Mouse (Mus musculus) bone marrow, adult 2 months (tissue): ENCODE results near the gene Maml3. TPM values are rescaled to one million over a fixed set of nuclear protein-coding genes. Genes with fewer than 3 reads are reported as not detected.

ENCODE experiments used
- H3K27ac ChIP-seq: fragments of 200-500 bp; 2 replicates; pipeline ENCODE4 v1.5.1; 2012; ENCODE audit warnings: low read depth, mild to moderate bottlenecking, control low read depth, inconsistent platforms, low read length; ENCODE audit not compliant: control insufficient read depth, poor library complexity, insufficient read depth
- H3K4me1 ChIP-seq: fragments of 200-500 bp; 2 replicates; pipeline ENCODE4 v1.6.1; 2011; ENCODE audit warnings: low read length; ENCODE audit not compliant: control insufficient read depth, insufficient read depth
- H3K4me3 ChIP-seq: fragments of 200-500 bp; replicated peaks from 2 replicates; pipeline ENCODE3; 2011; ENCODE audit warnings: mild to moderate bottlenecking, low read depth, low read length, control low read depth; ENCODE audit not compliant: control insufficient read depth
- CTCF ChIP-seq: fragments of 200-500 bp; IDR thresholded peaks from 2 replicates; pipeline ENCODE4 v1.5.1; 2011; ENCODE audit warnings: low read length, control low read depth; ENCODE audit not compliant: control insufficient read depth, insufficient read depth
- POLR2A ChIP-seq: fragments of 200-500 bp; IDR thresholded peaks from 2 replicates; pipeline ENCODE4 v1.6.1; 2011; ENCODE audit warnings: low read depth, mild to moderate bottlenecking, control low read depth, low read length, borderline replicate concordance; ENCODE audit not compliant: control insufficient read depth
- WGBS: fragments of 180-500 bp; shearing (Covaris S2); methylation state at CpG from one replicate; pipeline ENCODE4 v1.1.7; 2018; 5-methylcytosine and 5-hydroxymethylcytosine counted together
- polyA plus RNA-seq: library from polyadenylated mRNA; stranded (reverse); fragments of >200 nt; gene quantifications from 2 replicates; pipeline ENCODE4 v1.2.4, GENCODE M21; 2011; ENCODE audit warnings: low replicate concordance; ENCODE audit not compliant: missing spikeins, insufficient read depth, insufficient read length

Gene Maml3
- polyA plus RNA-seq, 1 experiment, result 4.9 TPM

- no peak for TF ChIP-seq POLR2A
- TF ChIP-seq CTCF, result no peak
- 83% methylated on average over 14 of the region's 14 CpGs for WGBS
- Histone ChIP-seq H3K27ac (no peak overlapping the region), H3K4me1 (no peaks in the 10 kb centered on the region), H3K4me3 (no peak overlapping the region)
Observed at GRCm38 (mm10) chr3:52033857-52034588, 70.9 kb downstream of the Maml3 start.

GRCm38 (mm10) chr3:52031327-52031726 is 73.5 kb downstream of the Maml3 start:
- H3K27ac ChIP-seq, result no peak overlapping the region
- TF ChIP-seq CTCF, result no peak
- no peak for TF ChIP-seq POLR2A
- H3K4me1 ChIP-seq, result no peaks in the 10 kb centered on the region
- H3K4me3 ChIP-seq, result no peak overlapping the region

- 54% methylated on average over 10 of the region's 10 CpGs for WGBS
- TF ChIP-seq CTCF (no peak), POLR2A (no peak)
- no peaks in the 10 kb centered on the region for H3K4me1 ChIP-seq
- no peak overlapping the region for H3K27ac ChIP-seq
- peak overlapping the region; percentile 6 for H3K4me3 ChIP-seq
Observed at GRCm38 (mm10) chr3:52030114-52030513, 74.8 kb downstream of the Maml3 start.

- TF ChIP-seq CTCF (no peak), POLR2A (no peak)
- Histone ChIP-seq H3K4me1 (no peaks in the 10 kb centered on the region), H3K27ac (no peak overlapping the region), H3K4me3 (peak overlapping the region; percentile 53)
- whole genome bisulfite sequencing, result 47% methylated on average over 12 of the region's 12 CpGs
Observed at GRCm38 (mm10) chr3:52029661-52030081, 75.2 kb downstream of the Maml3 start.

- TF ChIP-seq POLR2A, result no peak
- TF ChIP-seq CTCF, result no peak
- 79% methylated on average over 7 of the region's 7 CpGs for WGBS
- H3K4me3 ChIP-seq, result no peak overlapping the region
- no peaks in the 10 kb centered on the region for H3K4me1 ChIP-seq
- no peak overlapping the region for H3K27ac ChIP-seq
Observed at GRCm38 (mm10) chr3:52027972-52028371, 76.9 kb downstream of the Maml3 start.

- H3K27ac ChIP-seq, result no peak overlapping the region
- H3K4me3 ChIP-seq, result no peak overlapping the region
- WGBS, result 74% methylated on average over 7 of the region's 7 CpGs
- no peaks in the 10 kb centered on the region; the same call in 1 of the 2 replicates for H3K4me1 ChIP-seq
- no peak for TF ChIP-seq CTCF
- no peak for TF ChIP-seq POLR2A
Observed at GRCm38 (mm10) chr3:52022486-52022885, 82.4 kb downstream of the Maml3 start.

GRCm38 (mm10) chr3:52018103-52018439 is 86.8 kb downstream of the Maml3 start:
- 61% methylated on average over 5 of the region's 5 CpGs for WGBS
- no peak overlapping the region for H3K4me3 ChIP-seq
- no peaks in the 10 kb centered on the region; the same call in 1 of the 2 replicates for H3K4me1 ChIP-seq
- H3K27ac ChIP-seq, result no peak overlapping the region
- TF ChIP-seq CTCF (no peak), POLR2A (no peak)

GRCm38 (mm10) chr3:52017439-52018102 is 87.3 kb downstream of the Maml3 start:
- Histone ChIP-seq H3K27ac (no peak overlapping the region), H3K4me1 (no peaks in the 10 kb centered on the region; the same call in 1 of the 2 replicates), H3K4me3 (no peak overlapping the region)
- 66% methylated on average over 17 of the region's 17 CpGs for WGBS
- TF ChIP-seq POLR2A (no peak), CTCF (no peak)
